In genomic region chr7:141048226-141049218, GRCm38 (mm10) we compare ENCODE assay signal across 8 mouse cellular contexts. TPM values are rescaled to one million over a fixed set of nuclear protein-coding genes. Genes with fewer than 3 reads are reported as not detected.
DNase-seq lines count a peak whose midpoint lies in the region; ATAC-seq and TF ChIP-seq lines count a peak whose summit lies in the region.

No protein-coding gene starts in this region.

- H3K27ac ChIP-seq in ES-E14 (ENCODE audit: insufficient read depth, low read depth, low read length, poor library complexity, severe bottlenecking): peak overlapping the region; percentile 98
- H3K27ac ChIP-seq in forebrain, embryonic 14.5 days (ENCODE audit: low read depth, low read length): peak overlapping the region; percentile 60; the same call in 1 of the 2 replicates
- peak overlapping the region; percentile 85 for H3K27ac ChIP-seq in liver, postnatal 0 days (ENCODE audit: low read depth)
- peak overlapping the region; percentile 79 for H3K27ac ChIP-seq in neural tube, embryonic 13.5 days (replicated peaks)

- intact Hi-C loops in heart, postnatal 14 days (cut with DNase I): loop anchor here (1.0 kb wide), 5 partner anchors 39 to 203 kb away; partner anchors contain the start of genes Pgghg and Scgb1c1

- no peak for TF ChIP-seq EP300 in liver, postnatal 0 days (IDR thresholded peaks at IDR 0.05; ENCODE audit: low read depth)

- peak; percentile 95 for ATAC-seq in forebrain, embryonic 14.5 days
- ATAC-seq in liver, postnatal 0 days: peak; percentile 87
- peak; percentile 93 for ATAC-seq in neural tube, embryonic 13.5 days (ENCODE audit: low read depth)

- 14% methylated on average over 21 of the region's 21 CpGs for WGBS in forebrain, embryonic 14.5 days
- WGBS in large intestine, adult 2 months: 4% methylated on average over 21 of the region's 21 CpGs
- 6% methylated on average over 21 of the region's 21 CpGs for WGBS in liver, postnatal 0 days (ENCODE audit: insufficient replicate concordance)
- WGBS in neural tube, embryonic 13.5 days: 11% methylated on average over 21 of the region's 21 CpGs

- H3K4me2 ChIP-seq in forebrain, embryonic 14.5 days (ENCODE audit: low read length): peak overlapping the region; percentile 78
- peak overlapping the region; percentile 84 for H3K4me2 ChIP-seq in liver, postnatal 0 days (ENCODE audit: low read depth, low read length)
- H3K4me2 ChIP-seq in neural tube, embryonic 13.5 days: peak overlapping the region; percentile 71

- H3K27me3 ChIP-seq in forebrain, embryonic 14.5 days (replicated peaks; ENCODE audit: control insufficient read depth, insufficient read depth, low read length): no peaks in the 10 kb centered on the region; the same call in 1 of the 2 replicates
- H3K27me3 ChIP-seq in liver, postnatal 0 days (ENCODE audit: insufficient read depth, low read length): no peaks in the 10 kb centered on the region
- no peaks in the 10 kb centered on the region for H3K27me3 ChIP-seq in neural tube, embryonic 13.5 days

- H3K9me3 ChIP-seq in ES-E14 (ENCODE audit: control insufficient read depth, insufficient read depth, low read depth, low read length): no peaks in the 10 kb centered on the region
- no peaks in the 10 kb centered on the region for H3K9me3 ChIP-seq in forebrain, embryonic 14.5 days (replicated peaks; ENCODE audit: control insufficient read depth, low read length)
- no peaks in the 10 kb centered on the region for H3K9me3 ChIP-seq in liver, postnatal 0 days (ENCODE audit: low read length)
- no peaks in the 10 kb centered on the region for H3K9me3 ChIP-seq in neural tube, embryonic 13.5 days

- peaks cover 7 to 22% of the 10 kb centered on the region in 2 experiments for H3K4me1 ChIP-seq in ES-E14 (ENCODE audit: control insufficient read depth in 2 of 2, insufficient read depth in 2 of 2, low read length in 2 of 2, poor library complexity in 1 of 2)
- peaks cover 7% of the 10 kb centered on the region for H3K4me1 ChIP-seq in forebrain, embryonic 14.5 days (ENCODE audit: control insufficient read depth, insufficient read depth, low read length)
- H3K4me1 ChIP-seq in liver, postnatal 0 days (ENCODE audit: insufficient read depth): peaks cover 23% of the 10 kb centered on the region
- peaks cover 15% of the 10 kb centered on the region for H3K4me1 ChIP-seq in neural tube, embryonic 13.5 days (replicated peaks)

- H3K36me3 ChIP-seq in ES-E14 (ENCODE audit: control insufficient read depth, insufficient read depth, low read length, poor library complexity, severe bottlenecking): no peaks in the 10 kb centered on the region
- no peaks in the 10 kb centered on the region for H3K36me3 ChIP-seq in forebrain, embryonic 14.5 days (ENCODE audit: control insufficient read depth, insufficient read depth, low read length)
- no peaks in the 10 kb centered on the region for H3K36me3 ChIP-seq in liver, postnatal 0 days (replicated peaks; ENCODE audit: insufficient read depth, low read length)
- no peaks in the 10 kb centered on the region for H3K36me3 ChIP-seq in neural tube, embryonic 13.5 days

- peak; percentile 98 for DNase-seq in ES-E14 (ENCODE audit: low read depth, low spot score)
- peak; percentile 87 for DNase-seq in cerebellum, adult 11 months
- DNase-seq in forebrain, embryonic 14.5 days (ENCODE audit: low spot score): peak; percentile 95
- peak; percentile 94 to 95 for DNase-seq in heart, postnatal 14 days
- peak; percentile 78 for DNase-seq in large intestine, adult 2 months (ENCODE audit: low read depth, low spot score)
- peak; percentile 94 for DNase-seq in liver, postnatal 0 days
- DNase-seq in telencephalon, adult 2 months (ENCODE audit: low read depth, low spot score): peak; percentile 71

- peak overlapping the region; percentile 84 for H3K9ac ChIP-seq in ES-E14 (ENCODE audit: insufficient read depth, low read depth, low read length, poor library complexity, severe bottlenecking)
- H3K9ac ChIP-seq in forebrain, embryonic 14.5 days (ENCODE audit: low read length): peak overlapping the region; percentile 61
- H3K9ac ChIP-seq in liver, postnatal 0 days (replicated peaks): peak overlapping the region; percentile 54
- H3K9ac ChIP-seq in neural tube, embryonic 13.5 days: peak overlapping the region; percentile 70

- in situ Hi-C loops in ES-E14 (cut with MboI; ENCODE audit: low sequenced_read_pairs in 2 of 2, unreplicated experiment in 2 of 2): loop anchor here in 1 of 2 experiments (10.0 kb wide), 1 partner anchor 94 kb away; the partner anchor contains the start of genes Gm45717, Ifitm2 and Ifitm5

- TF ChIP-seq CTCF in liver, postnatal 0 days (IDR thresholded peaks at IDR 0.05; ENCODE audit: low read depth): peak; percentile 97

- peak overlapping the region; percentile 61 to 71 for H3K4me3 ChIP-seq in ES-E14 (ENCODE audit: insufficient read depth in 1 of 2, low read depth in 1 of 2, low read length in 2 of 2, poor library complexity in 1 of 2, severe bottlenecking in 1 of 2)
- H3K4me3 ChIP-seq in forebrain, embryonic 14.5 days (ENCODE audit: low read depth, low read length): peak overlapping the region; percentile 30
- H3K4me3 ChIP-seq in liver, postnatal 0 days (ENCODE audit: low read depth, low read length): peak overlapping the region; percentile 33
- H3K4me3 ChIP-seq in neural tube, embryonic 13.5 days: peak overlapping the region; percentile 37

TF ChIP-seq in ES-E14, 5 proteins besides CTCF, POLR2A, EP300 and RAD21:
- no peak; the same call in 1 of the 2 replicates for TF ChIP-seq HCFC1 (IDR thresholded peaks at IDR 0.05; ENCODE audit: borderline replicate concordance, insufficient read depth, low read length)
- peak; percentile 98 for TF ChIP-seq ZC3H11A (IDR thresholded peaks at IDR 0.05; ENCODE audit: borderline replicate concordance, low read depth, low read length)

RNA-seq across cellular contexts. Expression of gene B4galnt4, which starts 12.4 kb away (rescaled TPM):
- 31.1 and 78.3 TPM in 2 replicates for total RNA-seq in ES-E14 (2012; rRNA removed)
- polyA plus RNA-seq in forebrain, embryonic 14.5 days (2014; fragmentation: Nextera tagmentation; extraction: Ambion mirVana): 29.1 and 29.5 TPM in 2 replicates
- total RNA-seq in heart, postnatal 14 days (2021): under 1 TPM; 0.07 to 0.14 TPM
- 15.8 and 22.3 TPM in 2 replicates for polyA plus RNA-seq in large intestine, adult 2 months (2012; rRNA removed)
- polyA plus RNA-seq in liver, postnatal 0 days (2015; fragmentation: Nextera tagmentation; extraction: Ambion mirVana): 0.15 and 0.34 TPM in 2 replicates
- polyA plus RNA-seq in neural tube, embryonic 13.5 days (2015; fragmentation: Nextera tagmentation; extraction: Ambion mirVana): 39.2 and 41.0 TPM in 2 replicates

RNA-seq across cellular contexts. Expression of gene Gm17387, which starts 19.6 kb away (rescaled TPM):
- not detected in 2 replicates for total RNA-seq in ES-E14 (2012; rRNA removed)
- not detected in 2 replicates for polyA plus RNA-seq in forebrain, embryonic 14.5 days (2014; fragmentation: Nextera tagmentation; extraction: Ambion mirVana)
- total RNA-seq in heart, postnatal 14 days (2021): not detected
- polyA plus RNA-seq in large intestine, adult 2 months (2012; rRNA removed): not detected in 2 replicates
- not detected in 2 replicates for polyA plus RNA-seq in liver, postnatal 0 days (2015; fragmentation: Nextera tagmentation; extraction: Ambion mirVana)
- polyA plus RNA-seq in neural tube, embryonic 13.5 days (2015; fragmentation: Nextera tagmentation; extraction: Ambion mirVana): not detected in 2 replicates

RNA-seq across cellular contexts. Expression of gene Pkp3, which starts 29.5 kb away (rescaled TPM):
- 8.0 and 12.2 TPM in 2 replicates for total RNA-seq in ES-E14 (2012; rRNA removed)
- polyA plus RNA-seq in forebrain, embryonic 14.5 days (2014; fragmentation: Nextera tagmentation; extraction: Ambion mirVana): not detected in 2 replicates
- under 1 TPM; 0.43 to 0.95 TPM for total RNA-seq in heart, postnatal 14 days (2021)
- 101 and 143 TPM in 2 replicates for polyA plus RNA-seq in large intestine, adult 2 months (2012; rRNA removed)
- 1.4 and 1.5 TPM in 2 replicates for polyA plus RNA-seq in liver, postnatal 0 days (2015; fragmentation: Nextera tagmentation; extraction: Ambion mirVana)
- 0.38 and 1.2 TPM in 2 replicates for polyA plus RNA-seq in neural tube, embryonic 13.5 days (2015; fragmentation: Nextera tagmentation; extraction: Ambion mirVana)

RNA-seq across cellular contexts. Expression of gene Ifitm6, which starts 30.8 kb away (rescaled TPM):
- 0.36 TPM in 1 of 2 replicates, not detected in the other for total RNA-seq in ES-E14 (2012; rRNA removed)
- 0.27 and 0.37 TPM in 2 replicates for polyA plus RNA-seq in forebrain, embryonic 14.5 days (2014; fragmentation: Nextera tagmentation; extraction: Ambion mirVana)
- total RNA-seq in heart, postnatal 14 days (2021): 1 to 10 TPM in 1 of 2 experiments, under 1 TPM in 1; 0.34 to 1.1 TPM
- polyA plus RNA-seq in large intestine, adult 2 months (2012; rRNA removed): 6.3 and 8.3 TPM in 2 replicates
- 53.6 and 54.4 TPM in 2 replicates for polyA plus RNA-seq in liver, postnatal 0 days (2015; fragmentation: Nextera tagmentation; extraction: Ambion mirVana)
- 0.63 and 0.81 TPM in 2 replicates for polyA plus RNA-seq in neural tube, embryonic 13.5 days (2015; fragmentation: Nextera tagmentation; extraction: Ambion mirVana)

RNA-seq across cellular contexts. Expression of gene Ifitm3, which starts 38.0 kb away (rescaled TPM):
- total RNA-seq in ES-E14 (2012; rRNA removed): 353 and 601 TPM in 2 replicates
- 24.7 and 29.7 TPM in 2 replicates for polyA plus RNA-seq in forebrain, embryonic 14.5 days (2014; fragmentation: Nextera tagmentation; extraction: Ambion mirVana)
- total RNA-seq in heart, postnatal 14 days (2021): 10 to 100 TPM; 95.6 to 96.3 TPM
- polyA plus RNA-seq in large intestine, adult 2 months (2012; rRNA removed): 306 and 461 TPM in 2 replicates
- polyA plus RNA-seq in liver, postnatal 0 days (2015; fragmentation: Nextera tagmentation; extraction: Ambion mirVana): 295 and 298 TPM in 2 replicates
- 35.9 and 40.0 TPM in 2 replicates for polyA plus RNA-seq in neural tube, embryonic 13.5 days (2015; fragmentation: Nextera tagmentation; extraction: Ambion mirVana)

Comparison
In these comparisons a context has a peak if more than half of its experiments do, and no peak if none do; other contexts are left out.
1. Peak in every context shown above with its lines: DNase-seq, ATAC-seq, H3K4me3 ChIP-seq and H3K27ac ChIP-seq.
2. RNA of gene B4galnt4, which starts 12.4 kb away (polyA plus RNA-seq): 39.2 to 41.0 TPM in neural tube, embryonic 13.5 days, 29.1 to 29.5 TPM in forebrain, embryonic 14.5 days and 15.8 to 22.3 TPM in large intestine, adult 2 months; 0.15 to 0.34 TPM in liver, postnatal 0 days; every median in the first group is over 10 times any median in the second.
3. RNA of gene Pkp3, which starts 29.5 kb away (polyA plus RNA-seq): 101 to 143 TPM in large intestine, adult 2 months; 1.4 to 1.5 TPM in liver, postnatal 0 days, 0.38 to 1.2 TPM in neural tube, embryonic 13.5 days and not detected in forebrain, embryonic 14.5 days; every median in the first group is over 10 times any median in the second.